ENCODE assay signal across 23 mouse cellular contexts in genomic region chr9:114553828-114554227, GRCm38 (mm10). TPM values are rescaled to one million over a fixed set of nuclear protein-coding genes. Genes with fewer than 3 reads are reported as not detected.
A peak's percentile ranks its signal among the peaks of the same experiment; 100 is the strongest.
DNase-seq lines count a peak whose midpoint lies in the region; ATAC-seq and TF ChIP-seq lines count a peak whose summit lies in the region.
"Had no signal": no experiment of that assay in that cellular context is flagged by ENCODE, and none has a peak within 500 bp of the region (broad histone marks: within the 10 kb centered on the region; RNA-seq: fewer than 3 reads in every experiment).

No protein-coding gene starts in this region.

- H3K27ac ChIP-seq in intestine, embryonic 14.5 days (ENCODE audit: low read depth): peak overlapping the region; percentile 47; the same call in 1 of the 2 replicates
- H3K27ac ChIP-seq in intestine, postnatal 0 days (ENCODE audit: low read depth, low read length): no peak overlapping the region
- no peak overlapping the region for H3K27ac ChIP-seq in CH12.LX (ENCODE audit: insufficient read depth, low read depth)
- peak overlapping the region; percentile 76 for H3K27ac ChIP-seq in liver, embryonic 16.5 days (ENCODE audit: low read length)
- H3K27ac ChIP-seq: heart, adult 2 months; hindbrain, embryonic 14.5 days; layer of hippocampus, adult 2 months; neural tube, embryonic 15.5 days had no signal

- H3K9ac ChIP-seq in intestine, embryonic 14.5 days (ENCODE audit: low read length): no peak overlapping the region
- no peak overlapping the region for H3K9ac ChIP-seq in intestine, postnatal 0 days (ENCODE audit: low read depth, low read length)
- H3K9ac ChIP-seq in CH12.LX (ENCODE audit: insufficient read depth, low read depth): no peak overlapping the region
- no peak overlapping the region for H3K9ac ChIP-seq in liver, embryonic 16.5 days (ENCODE audit: low read depth, low read length)
- H3K9ac ChIP-seq: hindbrain, embryonic 14.5 days; neural tube, embryonic 15.5 days had no signal

- dilution Hi-C loops in CH12.LX (cut with MboI; ENCODE audit: extremely low pct_ligation_motif_present, extremely low pct_unique_long_range_greater_than_20kb, low sequenced_read_pairs): no loop called here

- TF ChIP-seq EP300 in CH12.LX (IDR thresholded peaks at IDR 0.05; ENCODE audit: low read length): no peak

- peaks cover 4% of the 10 kb centered on the region; the same call in 1 of the 2 replicates for H3K27me3 ChIP-seq in intestine, embryonic 14.5 days (replicated peaks; ENCODE audit: control insufficient read depth, insufficient read depth, low read length)
- H3K27me3 ChIP-seq in intestine, postnatal 0 days (replicated peaks; ENCODE audit: control insufficient read depth, insufficient read depth, low read length): no peaks in the 10 kb centered on the region
- no peaks in the 10 kb centered on the region for H3K27me3 ChIP-seq in CH12.LX (replicated peaks)
- H3K27me3 ChIP-seq in liver, embryonic 16.5 days (ENCODE audit: control insufficient read depth, insufficient read depth, low read depth, low read length): no peaks in the 10 kb centered on the region; the same call in 1 of the 2 replicates

- no peak for TF ChIP-seq POLR2A in CH12.LX (IDR thresholded peaks at IDR 0.05; ENCODE audit: low read depth, low read length)

- H3K4me1 ChIP-seq in intestine, embryonic 14.5 days (replicated peaks; ENCODE audit: control insufficient read depth, insufficient read depth, low read length): peaks cover 7% of the 10 kb centered on the region
- no peaks in the 10 kb centered on the region; the same call in none of the 2 replicates for H3K4me1 ChIP-seq in intestine, postnatal 0 days (replicated peaks; ENCODE audit: control insufficient read depth, insufficient read depth, low read length)
- peaks cover 0 to 40% of the 10 kb centered on the region in 2 experiments; a peak in 2 of 4 replicates for H3K4me1 ChIP-seq in CH12.LX (ENCODE audit: control insufficient read depth in 1 of 2, insufficient read depth in 2 of 2)
- H3K4me1 ChIP-seq in liver, embryonic 16.5 days (ENCODE audit: control insufficient read depth, low read depth, low read length): peaks cover 3% of the 10 kb centered on the region; the same call in 1 of the 2 replicates

- H3K4me3 ChIP-seq in intestine, embryonic 14.5 days (ENCODE audit: low read depth, low read length): no peak overlapping the region
- no peak overlapping the region for H3K4me3 ChIP-seq in intestine, postnatal 0 days (ENCODE audit: low read depth, low read length)
- H3K4me3 ChIP-seq in CH12.LX (replicated peaks in 1 of 3; ENCODE audit: low read depth in 2 of 3, low read length in 2 of 3, poor library complexity in 1 of 3): no peak overlapping the region
- H3K4me3 ChIP-seq in liver, embryonic 16.5 days (ENCODE audit: low read depth, low read length): no peak overlapping the region
- H3K4me3 ChIP-seq: heart, adult 2 months; layer of hippocampus, adult 2 months; neural tube, embryonic 15.5 days had no signal

- no peak for TF ChIP-seq RAD21 in CH12.LX (IDR thresholded peaks at IDR 0.05; ENCODE audit: low read depth, low read length)

- in situ Hi-C loops in CH12.LX (cut with MboI; ENCODE audit: low pct_ligation_motif_present, low pct_unique_long_range_greater_than_20kb, low sequenced_read_pairs): no loop called here

- H3K36me3 ChIP-seq in intestine, embryonic 14.5 days (ENCODE audit: control insufficient read depth, insufficient read depth, low read length): no peaks in the 10 kb centered on the region
- H3K36me3 ChIP-seq in intestine, postnatal 0 days (ENCODE audit: control insufficient read depth, insufficient read depth): no peaks in the 10 kb centered on the region
- H3K36me3 ChIP-seq in CH12.LX (replicated peaks in 1 of 2; ENCODE audit: control insufficient read depth in 1 of 2, insufficient read depth in 1 of 2, low read length in 1 of 2): no peaks in the 10 kb centered on the region
- H3K36me3 ChIP-seq in liver, embryonic 16.5 days (ENCODE audit: control insufficient read depth, insufficient read depth): no peaks in the 10 kb centered on the region
- H3K36me3 ChIP-seq: neural tube, embryonic 15.5 days had no signal

- DNase-seq in intestine, embryonic 14.5 days (ENCODE audit: low spot score): no peak
- DNase-seq in CH12.LX (ENCODE audit: extremely low read depth) (peak; percentile 17), R1 (ENCODE audit: low read depth, low spot score) (peak; percentile 83)
- DNase-seq in cerebellum, postnatal 4 days (ENCODE audit: low spot score in 2 of 2): no peak
- DNase-seq in cerebellum, postnatal 14 days: no peak
- DNase-seq: adrenal gland, postnatal 10 days; cerebellum, adult 9-11 months; heart, adult 2 months; kidney, adult 2 months; right cerebral cortex, postnatal 4 days; thymus, postnatal 25 days had no signal

- H3K9me3 ChIP-seq in intestine, embryonic 14.5 days (ENCODE audit: control insufficient read depth, low read length): no peaks in the 10 kb centered on the region
- no peaks in the 10 kb centered on the region for H3K9me3 ChIP-seq in intestine, postnatal 0 days (ENCODE audit: control insufficient read depth)
- H3K9me3 ChIP-seq in CH12.LX (replicated peaks; ENCODE audit: low read length): no peaks in the 10 kb centered on the region
- no peaks in the 10 kb centered on the region for H3K9me3 ChIP-seq in liver, embryonic 16.5 days (replicated peaks; ENCODE audit: control insufficient read depth, low read length)
- H3K9me3 ChIP-seq: neural tube, embryonic 15.5 days had no signal

- ATAC-seq in intestine, embryonic 14.5 days (replicated peaks; ENCODE audit: low FRiP score, low TSS enrichment, low read depth): no peak
- no peak for ATAC-seq in intestine, postnatal 0 days
- no peak for ATAC-seq in liver, embryonic 16.5 days (ENCODE audit: low read depth)
- no peak for ATAC-seq in erythroblast, adult 5-6 weeks (replicated peaks; ENCODE audit: low FRiP score, poor library complexity, severe bottlenecking)
- ATAC-seq: activated CD4-positive, CD25-positive, alpha-beta regulatory T cell, adult 4 months; midbrain, embryonic 16.5 days had no signal

- no peak overlapping the region for H3K4me2 ChIP-seq in intestine, embryonic 14.5 days (ENCODE audit: low read length)
- no peak overlapping the region for H3K4me2 ChIP-seq in intestine, postnatal 0 days (replicated peaks; ENCODE audit: low read depth)
- no peak overlapping the region for H3K4me2 ChIP-seq in CH12.LX (ENCODE audit: insufficient read depth, low read depth, poor library complexity, severe bottlenecking)
- H3K4me2 ChIP-seq in liver, embryonic 16.5 days (ENCODE audit: low read depth, low read length): no peak overlapping the region
- H3K4me2 ChIP-seq: hindbrain, embryonic 14.5 days; neural tube, embryonic 15.5 days had no signal

- no peaks in the 10 kb centered on the region for H3K79me2 ChIP-seq in CH12.LX (replicated peaks; ENCODE audit: control insufficient read depth, extremely low read depth, insufficient read depth, poor library complexity, severe bottlenecking)

- no peak for TF ChIP-seq CTCF in intestine, postnatal 0 days (IDR thresholded peaks at IDR 0.05; ENCODE audit: low read depth)
- TF ChIP-seq CTCF in CH12.LX (conservative IDR thresholded peaks at IDR 0.05 in 1 of 2, IDR thresholded peaks at IDR 0.05 in 1 of 2; ENCODE audit: low read depth in 2 of 2, low read length in 2 of 2): no peak

TF ChIP-seq in CH12.LX, 34 proteins besides CTCF, POLR2A, EP300 and RAD21:
- TF ChIP-seq MEF2A (IDR thresholded peaks at IDR 0.05; ENCODE audit: borderline replicate concordance, low read depth, low read length) (no peak), SMC3 (IDR thresholded peaks at IDR 0.05; ENCODE audit: low read depth, low read length) (no peak), CHD1 (IDR thresholded peaks at IDR 0.05; ENCODE audit: low read depth, low read length) (no peak), PAX5 (IDR thresholded peaks at IDR 0.05; ENCODE audit: low read length) (no peak)

RNA-seq across cellular contexts. Expression of gene Trim71, which starts 10.3 kb away (rescaled TPM):
- 2.7 and 2.9 TPM in 2 replicates for polyA plus RNA-seq in intestine, embryonic 14.5 days (2014; fragmentation: Nextera tagmentation; extraction: Ambion mirVana)
- polyA plus RNA-seq in intestine, postnatal 0 days (2015; fragmentation: Nextera tagmentation; extraction: Ambion mirVana): 1.5 and 2.0 TPM in 2 replicates
- total RNA-seq in CH12.LX (2012; rRNA removed) (under 0.01 and 0.04 TPM in 2 replicates), CH12.LX (2014; rRNA removed) (not detected in 2 replicates)
- 0.03 TPM in 1 of 2 replicates, not detected in the other for polyA plus RNA-seq in CH12.LX (2012; ENCODE audit: insufficient read length, low read depth)
- 0.69 and 0.71 TPM in 2 replicates for polyA plus RNA-seq in liver, embryonic 16.5 days (2015; fragmentation: Nextera tagmentation; extraction: Ambion mirVana)
- total RNA-seq in erythroblast, adult 5-6 weeks (2015; ENCODE audit: low replicate concordance): not detected in 2 replicates
- total RNA-seq in erythroblast, adult 5-6 weeks (2017; ENCODE audit: low replicate concordance): not detected in 2 replicates
- total RNA-seq: gastrocnemius, adult 8-10 months; heart, adult 2 months had no signal
- polyA plus RNA-seq: heart, adult 2 months; heart, postnatal 0 days had no signal

RNA-seq across cellular contexts. Expression of gene C130032M10Rik, which starts 38.3 kb away (rescaled TPM):
- polyA plus RNA-seq in intestine, embryonic 14.5 days (2014; fragmentation: Nextera tagmentation; extraction: Ambion mirVana): 0.46 TPM in 1 of 2 replicates, not detected in the other
- not detected in 2 replicates for polyA plus RNA-seq in intestine, postnatal 0 days (2015; fragmentation: Nextera tagmentation; extraction: Ambion mirVana)
- total RNA-seq in CH12.LX (2012; rRNA removed) (not detected in 2 replicates), CH12.LX (2014; rRNA removed) (not detected in 2 replicates)
- not detected in 2 replicates for polyA plus RNA-seq in CH12.LX (2012; ENCODE audit: insufficient read length, low read depth)
- not detected in 2 replicates for polyA plus RNA-seq in liver, embryonic 16.5 days (2015; fragmentation: Nextera tagmentation; extraction: Ambion mirVana)
- total RNA-seq in erythroblast, adult 5-6 weeks (2015; ENCODE audit: low replicate concordance): not detected in 2 replicates
- total RNA-seq in erythroblast, adult 5-6 weeks (2017; ENCODE audit: low replicate concordance): not detected in 2 replicates
- total RNA-seq: adrenal gland, postnatal 10 days; gastrocnemius, adult 8-10 months; heart, adult 2 months; layer of hippocampus, adult 2 months; left cerebral cortex, postnatal 25 days had no signal
- polyA plus RNA-seq: activated CD4-positive, CD25-positive, alpha-beta regulatory T cell, adult 4 months; forebrain, embryonic 11.5 days; heart, adult 2 months; hindbrain, embryonic 14.5 days; kidney, adult 2 months; midbrain, embryonic 16.5 days; neural tube, embryonic 15.5 days had no signal

RNA-seq across cellular contexts. Expression of gene Ccr4, which starts 49.1 kb away (rescaled TPM):
- 0.08 TPM in 2 replicates for polyA plus RNA-seq in intestine, embryonic 14.5 days (2014; fragmentation: Nextera tagmentation; extraction: Ambion mirVana)
- 2.3 TPM in 2 replicates for polyA plus RNA-seq in intestine, postnatal 0 days (2015; fragmentation: Nextera tagmentation; extraction: Ambion mirVana)
- total RNA-seq in CH12.LX (2012; rRNA removed) (0.08 TPM in 2 replicates), CH12.LX (2014; rRNA removed) (0.36 and 0.55 TPM in 2 replicates)
- 0.65 and 0.74 TPM in 2 replicates for polyA plus RNA-seq in CH12.LX (2012; ENCODE audit: insufficient read length, low read depth)
- not detected in 2 replicates for polyA plus RNA-seq in liver, embryonic 16.5 days (2015; fragmentation: Nextera tagmentation; extraction: Ambion mirVana)
- total RNA-seq in erythroblast, adult 5-6 weeks (2015; ENCODE audit: low replicate concordance): not detected in 2 replicates
- total RNA-seq in erythroblast, adult 5-6 weeks (2017; ENCODE audit: low replicate concordance): not detected in 2 replicates
- total RNA-seq: gastrocnemius, adult 8-10 months; heart, adult 2 months; layer of hippocampus, adult 2 months; left cerebral cortex, postnatal 25 days had no signal
- polyA plus RNA-seq: forebrain, embryonic 11.5 days; heart, adult 2 months; heart, postnatal 0 days; hindbrain, embryonic 14.5 days; midbrain, embryonic 16.5 days; neural tube, embryonic 15.5 days had no signal

Comparison
In these comparisons a context has a peak if more than half of its experiments do, and no peak if none do; other contexts are left out.
1. H3K27ac ChIP-seq: peak in intestine, embryonic 14.5 days (single experiment) and liver, embryonic 16.5 days (single experiment); none in intestine, postnatal 0 days (single experiment) and CH12.LX (single experiment).
2. DNase-seq: peak in CH12.LX (single experiment) and R1 (single experiment); none in intestine, embryonic 14.5 days (single experiment), cerebellum, postnatal 4 days (0 of 2) and cerebellum, postnatal 14 days (0 of 2).